Mouse (Mus musculus) lung, postnatal 0 days (tissue): ENCODE data around the gene Ppp2r2c. TPM values are rescaled to one million over a fixed set of nuclear protein-coding genes. Genes with fewer than 3 reads are reported as not detected.

ENCODE experiments used
- ATAC-seq: fragments of 200-750 bp; cut with Nextera tagmentation; 2 replicates; pipeline ENCODE4 v1.8.0; 2017; ENCODE audit warnings: moderate library complexity
- DNase-seq: peaks from one replicate; pipeline ENCODE4 v3.0.0-alpha.2; 2016; ENCODE audit warnings: low spot score
- H3K27ac ChIP-seq: fragments of 300-500 bp; sonication (generic); 2 replicates; pipeline ENCODE4 v1.5.1; 2014; ENCODE audit warnings: antibody characterized with exemption, mild to moderate bottlenecking, low read length, mixed read lengths
- H3K27me3 ChIP-seq: fragments of 300-500 bp; sonication (generic); replicated peaks from 2 replicates; pipeline ENCODE4 v1.6.1; 2014; ENCODE audit warnings: low read length, mixed read lengths; ENCODE audit not compliant: insufficient read depth
- H3K36me3 ChIP-seq: fragments of 300-500 bp; sonication (generic); 2 replicates; pipeline ENCODE4 v1.6.1; 2014; ENCODE audit warnings: low read length, mixed read lengths; ENCODE audit not compliant: insufficient read depth
- H3K4me1 ChIP-seq: fragments of 300-500 bp; sonication (generic); 2 replicates; pipeline ENCODE4 v1.6.1; 2014; ENCODE audit warnings: antibody characterized with exemption, low read depth, low read length, mixed read lengths; ENCODE audit not compliant: insufficient read depth
- H3K4me2 ChIP-seq: fragments of 300-500 bp; sonication (generic); replicated peaks from 2 replicates; pipeline ENCODE4 v1.6.1; 2014; ENCODE audit warnings: low read depth, mild to moderate bottlenecking, low read length, moderate library complexity, mixed read lengths
- H3K4me3 ChIP-seq: fragments of 300-500 bp; sonication (generic); 2 replicates; pipeline ENCODE4 v1.5.1; 2014; ENCODE audit warnings: low read depth, low read length
- H3K9ac ChIP-seq: fragments of 300-500 bp; sonication (generic); replicated peaks from 2 replicates; pipeline ENCODE4 v1.6.1; 2014; ENCODE audit warnings: low read depth, mild to moderate bottlenecking
- H3K9me3 ChIP-seq: fragments of 300-500 bp; sonication (generic); 2 replicates; pipeline ENCODE4 v1.6.1; 2016; ENCODE audit warnings: low read length, mixed read lengths
- CTCF ChIP-seq: IDR thresholded peaks from 2 replicates; pipeline ENCODE4 v1.5.1; 2016; ENCODE audit warnings: antibody characterized with exemption, mild to moderate bottlenecking
- EP300 ChIP-seq: IDR thresholded peaks from 2 replicates; pipeline ENCODE4 v1.6.1; 2016; ENCODE audit warnings: antibody characterized with exemption, mild to moderate bottlenecking, control low read depth
- WGBS: fragments of 180-500 bp; shearing (Covaris S2); extraction: QIAGEN DNeasy Blood & Tissue Kit; methylation state at CpG from one replicate; pipeline ENCODE4 v1.1.7; 2014; 5-methylcytosine and 5-hydroxymethylcytosine counted together
- polyA plus RNA-seq: library from polyadenylated mRNA; unstranded; fragments of >200 nt; fragmentation: Nextera tagmentation; extraction: Ambion mirVana; gene quantifications from 2 replicates; pipeline ENCODE4 v1.2.1, GENCODE M21; 2015

Ppp2r2c gene
- polyA plus RNA-seq, 1 experiment from 2014 or later, result not detected

DNA sequence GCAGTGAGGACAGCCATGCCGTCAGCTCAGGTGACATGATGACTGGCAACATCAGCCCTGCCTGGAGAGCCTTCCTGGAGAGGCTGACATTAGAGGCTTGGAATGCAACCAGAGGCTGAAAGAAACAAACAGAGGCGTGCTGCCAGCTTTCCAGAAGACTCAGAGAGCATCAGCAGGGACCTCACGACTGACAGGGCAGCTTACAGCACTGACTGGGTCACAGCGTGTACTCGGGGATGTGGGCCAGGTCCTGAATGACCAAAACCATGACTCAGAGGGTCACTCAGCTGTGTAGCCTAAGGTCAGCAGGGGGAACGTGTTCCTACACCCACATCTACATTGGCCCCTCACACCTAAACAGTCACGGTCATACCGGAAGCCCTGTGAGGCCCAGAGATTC, 110.7 kb downstream of the Ppp2r2c start:
- ATAC-seq (0 out of 2 replicates have a peak, but pooled peaks have one; percentile 32), DNase-seq (no peak)
- no peak for TF ChIP-seq EP300
- TF ChIP-seq CTCF, result no peak
- no peak overlapping the region for H3K27ac ChIP-seq
- H3K9me3 ChIP-seq, result no peaks in the 10 kb centered on the region
- no peaks in the 10 kb centered on the region for H3K27me3 ChIP-seq
- no peaks in the 10 kb centered on the region for H3K4me1 ChIP-seq
- no peak overlapping the region for H3K4me3 ChIP-seq
- no peaks in the 10 kb centered on the region for H3K36me3 ChIP-seq
- H3K4me2 ChIP-seq, result no peak overlapping the region
- H3K9ac ChIP-seq, result no peak overlapping the region
- 48% methylated on average over 8 of the region's 8 CpGs for whole genome bisulfite sequencing

DNA sequence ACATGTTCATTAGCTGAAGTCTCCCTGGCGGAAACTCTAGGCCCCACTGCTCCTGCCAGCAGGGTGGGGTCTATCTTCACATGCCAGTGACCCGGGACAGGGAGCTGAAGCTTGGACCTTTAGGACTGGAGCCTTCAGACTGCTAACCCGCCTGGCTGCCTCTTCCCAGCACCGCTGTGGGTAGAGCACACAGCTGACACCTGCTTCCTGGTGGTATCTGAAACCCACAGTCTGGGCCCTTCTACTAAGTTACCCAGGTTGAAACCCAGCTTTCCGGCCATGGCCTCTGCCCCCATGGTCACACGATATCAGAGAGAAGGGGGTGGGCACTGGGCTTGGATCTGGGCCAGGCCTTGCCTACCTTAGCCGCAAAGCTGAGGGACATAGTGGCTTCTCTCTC, 111.3 kb downstream of the Ppp2r2c start:
- H3K9ac ChIP-seq, result no peak overlapping the region
- ATAC-seq, result no peak
- no peaks in the 10 kb centered on the region for H3K9me3 ChIP-seq
- DNase-seq, result no peak
- WGBS, result 79% methylated on average over 7 of the region's 7 CpGs
- no peaks in the 10 kb centered on the region for H3K27me3 ChIP-seq
- H3K4me1 ChIP-seq, result no peaks in the 10 kb centered on the region
- no peaks in the 10 kb centered on the region for H3K36me3 ChIP-seq
- H3K27ac ChIP-seq, result no peak overlapping the region
- no peak overlapping the region for H3K4me3 ChIP-seq
- no peak overlapping the region for H3K4me2 ChIP-seq
- TF ChIP-seq CTCF, result no peak
- no peak for TF ChIP-seq EP300

DNA sequence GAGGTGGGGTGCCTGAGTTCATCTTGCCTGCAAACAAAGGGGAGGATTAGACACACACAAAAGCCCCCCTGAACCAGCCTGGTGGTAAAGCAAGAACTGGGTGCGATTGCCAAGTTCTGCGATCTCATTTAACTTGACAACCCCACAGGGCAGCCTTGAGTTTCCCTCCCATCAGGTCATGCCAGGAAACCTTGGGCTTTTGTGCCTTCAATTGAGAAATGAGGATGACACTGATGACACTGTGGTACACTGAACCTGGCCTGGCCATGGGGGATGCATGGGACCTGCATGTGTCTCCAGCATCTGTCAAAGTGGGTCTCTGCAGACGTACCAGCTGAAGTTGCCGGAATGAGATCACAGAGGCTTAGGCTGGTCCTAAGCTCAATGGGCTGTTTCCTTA, 114.0 kb downstream of the Ppp2r2c start:
- Histone ChIP-seq H3K4me2 (no peak overlapping the region), H3K9me3 (no peaks in the 10 kb centered on the region), H3K27me3 (no peaks in the 10 kb centered on the region), H3K36me3 (no peaks in the 10 kb centered on the region), H3K9ac (no peak overlapping the region), H3K4me1 (no peaks in the 10 kb centered on the region), H3K27ac (no peak overlapping the region), H3K4me3 (no peak overlapping the region)
- 93% methylated on average over 4 of the region's 4 CpGs for WGBS
- DNase-seq (no peak), ATAC-seq (no peak)
- no peak for TF ChIP-seq EP300
- no peak for TF ChIP-seq CTCF

DNA sequence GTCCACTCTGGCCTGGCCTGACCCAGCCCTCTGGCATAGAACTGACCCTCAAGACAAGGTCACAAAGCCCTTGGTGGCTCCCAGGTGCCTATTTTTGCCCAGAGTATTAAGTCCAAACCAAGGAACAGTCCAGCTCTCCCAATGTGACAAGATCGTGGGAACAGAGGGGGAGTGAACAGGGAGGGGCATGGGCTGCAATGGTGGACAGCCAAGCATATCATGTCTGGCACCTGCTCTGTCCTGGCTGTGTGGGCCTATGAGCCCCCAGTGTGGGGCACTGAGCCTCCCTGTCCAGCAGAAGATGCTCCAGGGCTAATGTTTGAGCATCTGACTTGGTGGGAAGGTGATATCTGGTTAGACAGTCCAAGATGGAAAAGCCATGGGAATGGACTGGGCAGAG, 118.3 kb downstream of the Ppp2r2c start:
- Histone ChIP-seq H3K4me2 (no peak overlapping the region), H3K36me3 (no peaks in the 10 kb centered on the region)
- WGBS, result 79% methylated on average over 1 of the region's 1 CpGs

DNA sequence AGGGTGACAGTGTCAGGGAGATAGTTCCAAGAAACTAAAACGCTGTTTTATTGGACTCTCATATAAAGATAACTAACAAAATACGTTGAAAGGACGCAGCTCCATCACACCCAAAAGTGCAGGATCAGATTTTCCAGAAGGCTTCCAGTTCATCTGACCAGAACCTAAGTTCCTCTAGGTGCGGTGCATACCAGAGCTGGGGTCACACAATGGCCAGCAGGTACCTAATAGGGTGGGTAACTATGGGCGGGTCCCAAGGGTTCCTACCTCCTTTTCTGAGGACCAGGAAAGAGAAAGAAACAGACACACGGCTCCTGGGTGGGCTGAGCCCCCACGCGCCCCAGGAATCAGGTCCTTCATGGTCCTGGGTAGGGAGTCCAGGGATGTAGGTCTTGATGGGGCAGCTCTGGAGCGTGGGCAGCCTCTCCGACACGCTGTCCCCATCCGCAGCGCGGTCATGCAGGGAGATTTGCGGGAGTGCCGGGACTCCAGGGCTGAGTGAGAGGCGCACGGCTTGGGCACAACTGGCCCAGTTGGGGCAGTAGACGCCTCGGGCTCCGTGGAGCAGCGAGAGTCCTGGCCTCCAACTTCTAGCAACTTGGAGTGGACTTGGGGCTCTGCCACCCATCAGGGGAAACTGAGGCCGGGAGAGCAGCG, 119.9 kb downstream of the Ppp2r2c start:
- peak overlapping the region; percentile 54 for H3K9ac ChIP-seq
- 0 out of 2 replicates have a peak, but pooled peaks cover 4% of the 10 kb centered on the region for H3K4me1 ChIP-seq
- no peaks in the 10 kb centered on the region for H3K36me3 ChIP-seq
- TF ChIP-seq CTCF (no peak), EP300 (no peak)
- H3K27ac ChIP-seq, result no peak overlapping the region
- ATAC-seq (peak; percentile 8), DNase-seq (peak; percentile 14)
- no peaks in the 10 kb centered on the region for H3K27me3 ChIP-seq
- WGBS, result 9% methylated on average over 22 of the region's 24 CpGs
- H3K9me3 ChIP-seq, result no peaks in the 10 kb centered on the region
- H3K4me2 ChIP-seq, result peak overlapping the region; percentile 98
- peak overlapping the region; percentile 55 for H3K4me3 ChIP-seq

More for the DNA sequence above, 118.3 kb downstream of the Ppp2r2c start:
- Histone ChIP-seq H3K27ac (no peak overlapping the region), H3K4me1 (0 out of 2 replicates have a peak, but pooled peaks cover 4% of the 10 kb centered on the region), H3K4me3 (no peak overlapping the region), H3K27me3 (no peaks in the 10 kb centered on the region), H3K9me3 (no peaks in the 10 kb centered on the region), H3K9ac (no peak overlapping the region)
- ATAC-seq, result no peak
- no peak for TF ChIP-seq EP300
- TF ChIP-seq CTCF, result no peak
- no peak for DNase-seq

DNA sequence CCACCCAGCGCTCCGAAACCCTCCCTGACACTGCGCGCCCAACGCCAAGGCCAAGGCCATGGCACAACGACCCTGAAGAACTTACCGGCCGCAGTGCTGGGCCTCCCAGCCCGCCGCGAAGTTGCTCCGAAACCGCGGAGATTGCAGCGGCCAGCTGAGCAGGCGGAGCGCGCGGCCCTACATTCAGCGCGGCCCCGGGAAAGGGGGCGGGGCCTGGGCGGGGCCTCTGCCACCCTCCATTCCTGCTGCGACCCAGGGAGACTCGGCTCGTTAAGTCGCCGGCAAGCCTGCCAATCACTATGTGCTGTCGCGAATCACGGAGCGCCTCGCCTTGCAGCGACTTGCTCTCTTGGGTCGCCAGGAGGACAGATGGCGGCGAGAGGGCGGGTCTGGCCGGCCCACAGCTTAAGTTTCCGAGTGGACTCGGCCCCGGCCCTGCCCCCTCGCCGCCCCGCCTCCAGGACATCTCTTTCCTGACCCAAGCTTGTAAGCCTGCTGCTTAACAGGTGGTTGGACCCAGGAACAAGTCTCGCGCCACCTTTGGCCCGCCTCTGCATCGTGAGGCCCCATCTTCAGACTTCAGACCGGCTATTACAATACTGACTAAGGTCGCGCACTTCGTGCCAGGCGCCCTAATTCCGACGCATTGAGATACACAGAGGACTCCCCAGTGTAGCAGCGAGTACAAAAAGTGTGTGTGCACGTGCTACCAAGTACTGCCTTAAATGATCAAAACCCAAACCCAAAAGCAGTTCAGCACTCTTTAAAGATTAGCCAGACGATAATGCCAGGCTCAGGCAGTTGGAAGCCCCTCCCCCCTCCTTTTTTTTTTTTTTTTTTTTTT, 120.7 kb downstream of the Ppp2r2c start, which contains the start of gene Wfs1:
Gene Wfs1 (minus strand): TSS at position 425 of the 844 bp plus-strand sequence.
- DNase-seq (peak; percentile 99), ATAC-seq (peak; percentile 99)
- Histone ChIP-seq H3K4me3 (peak within 1 kb of the TSS; percentile 55), H3K27me3 (no peaks in the 10 kb centered on the region), H3K27ac (no peak within 1 kb of the TSS; the same call in 1 of the 2 replicates), H3K9me3 (no peaks in the 10 kb centered on the region), H3K4me2 (peak within 1 kb of the TSS; percentile 98), H3K4me1 (0 out of 2 replicates have a peak, but pooled peaks cover 4% of the 10 kb centered on the region), H3K36me3 (no peaks in the 10 kb centered on the region), H3K9ac (peak within 1 kb of the TSS; percentile 54)
- TF ChIP-seq EP300, result no peak
- peak; percentile 44 for TF ChIP-seq CTCF
- WGBS, result 1% methylated on average over 54 of the region's 60 CpGs
